21 mouse cellular contexts compared by ENCODE assay signal in genomic region chr2:27761260-27761995, GRCm38 (mm10).
DNase-seq lines count a peak whose midpoint lies in the region; ATAC-seq and TF ChIP-seq lines count a peak whose summit lies in the region.
"Had no signal": no experiment of that assay in that cellular context is flagged by ENCODE, and none has a peak within 500 bp of the region (broad histone marks: within the 10 kb centered on the region; RNA-seq: fewer than 3 reads in every experiment).

No protein-coding gene starts in this region.

- H3K27me3 ChIP-seq in heart, embryonic 13.5 days (replicated peaks) = peaks cover 25% of the 10 kb centered on the region
- no peaks in the 10 kb centered on the region for H3K27me3 ChIP-seq in C2C12 (ENCODE audit: control insufficient read depth, insufficient read depth, insufficient read length)
- H3K27me3 ChIP-seq: limb, embryonic 12.5 days; Patski had no signal

- H3K4me1 ChIP-seq in heart, embryonic 13.5 days = peaks cover 54% of the 10 kb centered on the region

- H3K79me2 ChIP-seq in C2C12 (ENCODE audit: control insufficient read depth, insufficient read depth) = no peaks in the 10 kb centered on the region

- H3K4me2 ChIP-seq in heart, embryonic 13.5 days = no peak overlapping the region
- H3K4me2 ChIP-seq: limb, embryonic 12.5 days; neural tube, embryonic 15.5 days had no signal

- H3K27ac ChIP-seq in heart, embryonic 13.5 days (replicated peaks) = no peak overlapping the region
- H3K27ac ChIP-seq: hindbrain, embryonic 10.5 days; kidney, postnatal 0 days; macrophage; neural tube, embryonic 15.5 days had no signal

- peak; percentile 41 to 59 for DNase-seq in cerebellum, adult 18-20 months
- DNase-seq in heart, postnatal 10 days = no peak
- DNase-seq in cerebellum, adult 9-10 months = peak; percentile 54
- DNase-seq in spleen, postnatal 10 days (ENCODE audit: low spot score in 2 of 2) = no peak
- DNase-seq: lung, adult 2 months; midbrain, embryonic 14.5 days; thymus, postnatal 14 days had no signal

- WGBS in heart, embryonic 13.5 days = 86% methylated on average over 10 of the region's 10 CpGs

- no peak overlapping the region for H3ac ChIP-seq in C2C12 (ENCODE audit: control insufficient read depth, insufficient read length, low read depth)

- no peak for TF ChIP-seq CTCF in C2C12 (IDR thresholded peaks at IDR 0.05; ENCODE audit: control insufficient read depth, insufficient read depth, insufficient read length)

- H3K36me3 ChIP-seq in heart, embryonic 13.5 days = peaks cover 54% of the 10 kb centered on the region
- no peaks in the 10 kb centered on the region for H3K36me3 ChIP-seq in C2C12 (ENCODE audit: control insufficient read depth, insufficient read depth)

- H3K79me3 ChIP-seq in C2C12 (ENCODE audit: low read depth) = no peaks in the 10 kb centered on the region

- H3K9me3 ChIP-seq in heart, embryonic 13.5 days = no peaks in the 10 kb centered on the region
- H3K9me3 ChIP-seq: hindbrain, embryonic 10.5 days; limb, embryonic 12.5 days; neural tube, embryonic 15.5 days had no signal

- no peak for ATAC-seq in cerebellum, adult (ENCODE audit: insufficient number of reproducible peaks, low FRiP score, low TSS enrichment)
- no peak for ATAC-seq in heart, embryonic 13.5 days (ENCODE audit: extremely low read depth, insufficient number of reproducible peaks, low FRiP score, low TSS enrichment)
- ATAC-seq in megakaryocyte progenitor cell, adult 5-6 weeks (replicated peaks; ENCODE audit: poor library complexity) = no peak
- ATAC-seq: activated CD4-positive, CD25-positive, alpha-beta regulatory T cell, adult 4 months; forebrain, embryonic 16.5 days; intestine, postnatal 0 days; Patski had no signal

- H3K4me3 ChIP-seq in heart, embryonic 13.5 days = no peak overlapping the region
- no peak overlapping the region for H3K4me3 ChIP-seq in C2C12 (ENCODE audit: insufficient read depth, poor library complexity, severe bottlenecking)
- H3K4me3 ChIP-seq: hindbrain, embryonic 10.5 days; limb, embryonic 12.5 days; myocyte; neural tube, embryonic 15.5 days had no signal

- H3K9ac ChIP-seq in heart, embryonic 13.5 days = peak overlapping the region; percentile 6; the same call in 1 of the 2 replicates
- H3K9ac ChIP-seq: limb, embryonic 12.5 days; neural tube, embryonic 15.5 days had no signal

- intact Hi-C loops in heart, postnatal 10 days (cut with DNase I) = no loop called here

TF ChIP-seq in C2C12, 6 proteins besides CTCF, POLR2A, EP300 and RAD21:
- TF ChIP-seq USF1 (IDR thresholded peaks at IDR 0.05; ENCODE audit: low read depth) (peak; percentile 18), CEBPB (IDR thresholded peaks at IDR 0.05; ENCODE audit: low read depth) (no peak)

Comparison
In these comparisons a context has a peak if more than half of its experiments do, and no peak if none do; other contexts are left out.
1. DNase-seq: peak in cerebellum, adult 18-20 months (2 of 2) and cerebellum, adult 9-10 months (single experiment); none in heart, postnatal 10 days (0 of 2) and spleen, postnatal 10 days (0 of 2).